Mouse (Mus musculus) c-Kit-positive CD71-positive TER-119-positive erythroid progenitor cells, embryonic 14.5 days (primary cell): ENCODE measurements around the gene Tmem179b.

Experiments
- DNase-seq: peaks from one replicate; pipeline ENCODE4 v3.0.0-alpha.2; 2013; ENCODE audit warnings: low spot score

Tmem179b gene

GRCm38 (mm10) chr19:8786008-8786781 lies 11.9 kb upstream of the Tmem179b start, which contains the start of gene Taf6l:
Gene Taf6l, minus strand, starts transcription at chr19:8786417.
- peak; percentile 95 for DNase-seq

- DNase-seq: peak; percentile 29
Observed at GRCm38 (mm10) chr19:8774951-8775421, 719 bp upstream of the Tmem179b start.

- DNase-seq: peak; percentile 36
Observed at GRCm38 (mm10) chr19:8773409-8773808, 858 bp downstream of the Tmem179b start.

- peak; percentile 60 for DNase-seq
Observed at GRCm38 (mm10) chr19:8772996-8773395, 1.3 kb downstream of the Tmem179b start.

GRCm38 (mm10) chr19:8770567-8771270 lies 3.5 kb downstream of the Tmem179b start, which contains the start of gene Tmem223:
Gene Tmem223, plus strand, starts transcription at chr19:8770996.
- DNase-seq: peak; percentile 71

- DNase-seq: no peak
Observed at GRCm38 (mm10) chr19:8765562-8765961, 8.7 kb downstream of the Tmem179b start.

GRCm38 (mm10) chr19:8763276-8763675 lies 11.0 kb downstream of the Tmem179b start:
- DNase-seq: no peak

GRCm38 (mm10) chr19:8760757-8761156 lies 13.5 kb downstream of the Tmem179b start:
- no peak for DNase-seq

GRCm38 (mm10) chr19:8758899-8759298 lies 15.4 kb downstream of the Tmem179b start:
- DNase-seq: no peak

GRCm38 (mm10) chr19:8757471-8757998 lies 16.7 kb downstream of the Tmem179b start:
- DNase-seq: peak; percentile 29

GRCm38 (mm10) chr19:8756635-8757387 lies 17.5 kb downstream of the Tmem179b start, which contains the start of gene Nxf1:
Gene Nxf1, plus strand, starts transcription at chr19:8757073.
- peak; percentile 92 for DNase-seq

- no peak for DNase-seq
Observed at GRCm38 (mm10) chr19:8755652-8756051, 18.6 kb downstream of the Tmem179b start.

- DNase-seq: no peak
Observed at GRCm38 (mm10) chr19:8747368-8747767, 26.9 kb downstream of the Tmem179b start.

GRCm38 (mm10) chr19:8745382-8745781 lies 28.9 kb downstream of the Tmem179b start:
- no peak for DNase-seq

- DNase-seq: no peak
Observed at GRCm38 (mm10) chr19:8742176-8742575, 32.1 kb downstream of the Tmem179b start.

GRCm38 (mm10) chr19:8741243-8741869 lies 32.9 kb downstream of the Tmem179b start, which contains the start of gene Stx5a:
Gene Stx5a, plus strand, starts transcription at chr19:8741413.
- DNase-seq: peak; percentile 98

GRCm38 (mm10) chr19:8740603-8741002 lies 33.7 kb downstream of the Tmem179b start, which contains the start of gene 1700092M07Rik:
Gene 1700092M07Rik, plus strand, starts transcription at chr19:8740718.
- no peak for DNase-seq

GRCm38 (mm10) chr19:8739646-8740045 lies 34.6 kb downstream of the Tmem179b start:
- no peak for DNase-seq

- no peak for DNase-seq
Observed at GRCm38 (mm10) chr19:8738911-8739310, 35.4 kb downstream of the Tmem179b start.

GRCm38 (mm10) chr19:8736160-8736467 lies 38.2 kb downstream of the Tmem179b start:
- DNase-seq: no peak

- DNase-seq: peak; percentile 89
Observed at GRCm38 (mm10) chr19:8735389-8736159, 38.7 kb downstream of the Tmem179b start, which contains the start of gene Wdr74. Gene Wdr74, plus strand, starts transcription at chr19:8735827.
